Mouse (Mus musculus): ENCODE data around the gene Usp34. TPM values are rescaled to one million over a fixed set of nuclear protein-coding genes. Genes with fewer than 3 reads are reported as not detected.

The Usp34 gene
- polyA plus RNA-seq (2012; rRNA removed) = 40.9 and 43.5 TPM in 2 replicates

DNA sequence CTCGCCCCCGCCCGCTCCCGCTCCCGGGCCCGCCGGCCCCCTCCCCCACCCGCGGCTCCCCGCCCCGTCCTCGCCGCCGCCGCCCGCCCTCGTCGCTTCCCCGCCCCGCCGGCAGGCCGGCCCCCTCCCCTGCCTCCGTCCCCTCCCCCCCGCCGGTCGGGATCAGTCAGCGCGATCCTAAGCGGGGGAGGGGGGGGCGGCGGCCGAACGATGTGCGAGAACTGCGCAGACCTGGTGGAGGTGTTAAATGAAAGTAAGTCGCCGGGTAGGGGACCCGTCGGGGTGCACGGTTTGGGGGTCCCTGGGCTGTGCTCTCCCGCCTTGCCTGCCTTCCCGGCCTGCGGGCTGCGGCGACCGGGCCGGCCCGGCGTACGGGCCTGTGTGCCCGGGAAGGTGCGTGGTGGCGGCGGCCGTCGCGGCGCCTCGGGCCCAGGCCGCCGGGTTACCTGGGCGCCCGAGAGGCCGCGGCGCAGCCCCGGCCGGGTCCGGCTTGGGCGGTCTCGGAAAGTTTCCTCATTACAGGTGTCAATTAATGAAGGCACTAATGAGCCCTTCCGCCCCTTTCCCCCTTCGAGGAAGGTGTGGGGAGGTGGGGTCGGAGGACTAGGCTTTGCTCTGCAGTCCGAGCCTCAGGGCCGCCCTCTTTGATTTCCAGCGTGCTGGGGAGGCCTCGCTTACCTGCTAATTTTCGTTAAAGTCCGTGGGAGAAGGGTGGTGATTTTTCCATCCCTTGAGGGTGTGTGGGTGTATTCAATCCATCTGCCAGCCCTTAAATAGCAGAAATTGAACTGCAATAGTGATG is at the start of gene Usp34:
Usp34 (plus strand) TSS at position 132 of the 802 bp plus-strand sequence.

GRCm38 (mm10) chr11:23497718-23498509 is 191.2 kb downstream of the Usp34 start, which contains the start of gene Ahsa2:
TSS of gene Ahsa2 (minus strand) at chr11:23498030.

DNA sequence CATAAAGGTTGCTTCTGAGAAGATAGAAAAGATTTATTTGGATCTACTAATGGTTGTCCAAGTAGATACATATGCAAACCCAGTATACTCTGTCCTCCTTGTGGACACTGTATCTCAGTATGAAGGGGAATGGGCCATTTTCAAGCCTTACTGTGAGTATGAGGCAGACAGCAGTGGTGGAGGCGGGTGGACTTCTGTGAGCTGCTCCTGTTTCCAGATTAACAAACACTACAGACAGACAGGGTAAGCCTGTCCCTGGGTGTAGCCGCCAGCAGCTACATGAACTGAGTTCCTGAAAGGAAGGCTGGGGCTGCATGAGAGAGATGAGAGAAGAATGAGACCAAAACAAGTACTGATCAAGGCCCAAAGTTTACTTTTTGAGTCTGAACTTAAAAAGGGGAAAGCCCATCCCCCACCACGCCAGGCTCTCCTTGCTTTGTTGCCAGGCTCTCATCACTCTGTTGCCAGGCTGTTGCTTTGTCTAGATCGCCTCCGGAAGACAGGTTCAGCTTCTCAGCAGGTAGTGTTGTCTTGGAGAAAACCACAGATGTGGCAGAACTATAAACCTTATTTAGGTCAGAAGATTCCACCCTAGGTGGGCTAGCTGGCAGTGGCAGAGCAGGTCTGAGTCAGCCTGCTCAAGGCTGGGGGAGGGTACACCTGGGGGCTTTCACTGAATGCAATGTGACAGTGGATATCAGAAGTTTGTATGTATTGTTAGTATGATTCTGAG is 213.9 kb downstream of the Usp34 start, which contains the start of gene 1700093K21Rik:
1700093K21Rik (minus strand) TSS at position 683 of the 733 bp plus-strand sequence.

Other genes with a start within 250 kb of the Usp34 start
- gene Xpo1, start 50.9 kb upstream of the Usp34 start, polyA plus RNA-seq (2012; rRNA removed) = 99.3 and 114 TPM in 2 replicates
- gene Ahsa2, start 191.1 kb downstream of the Usp34 start, polyA plus RNA-seq (2012; rRNA removed) = 123 and 141 TPM in 2 replicates
- gene 1700093K21Rik, start 214.3 kb downstream of the Usp34 start, polyA plus RNA-seq (2012; rRNA removed) = 0.65 and 0.86 TPM in 2 replicates

Data from central nervous system, embryonic 14 days (tissue).